Mouse (Mus musculus) testis, adult 2 months (tissue): Measurements from ENCODE around the gene Sorbs2. TPM values are rescaled to one million over a fixed set of nuclear protein-coding genes. Genes with fewer than 3 reads are reported as not detected.

Experiments used
- H3K27ac ChIP-seq: fragments of 200-500 bp; 2 replicates; pipeline ENCODE4 v1.5.1; 2012; ENCODE audit warnings: low read depth, low read length; ENCODE audit not compliant: control insufficient read depth, insufficient read depth
- H3K27me3 ChIP-seq: fragments of 200-500 bp; 2 replicates; pipeline ENCODE4 v1.6.1; 2012; ENCODE audit warnings: mild to moderate bottlenecking, low read length, moderate library complexity; ENCODE audit not compliant: control insufficient read depth, insufficient read depth
- H3K36me3 ChIP-seq: fragments of 200-500 bp; 2 replicates; pipeline ENCODE4 v1.6.1; 2012; ENCODE audit warnings: mild to moderate bottlenecking, low read length; ENCODE audit not compliant: control insufficient read depth, insufficient read depth
- H3K4me1 ChIP-seq: fragments of 200-500 bp; 2 replicates; pipeline ENCODE4 v1.6.1; 2012; ENCODE audit warnings: low read length; ENCODE audit not compliant: control insufficient read depth, insufficient read depth
- H3K4me3 ChIP-seq: fragments of 200-500 bp; 2 replicates; pipeline ENCODE4 v1.5.1; 2012; ENCODE audit warnings: low read depth, mild to moderate bottlenecking, low read length, moderate library complexity, mixed read lengths; ENCODE audit not compliant: control insufficient read depth
- CTCF ChIP-seq: fragments of 200-500 bp; IDR thresholded peaks from 2 replicates; pipeline ENCODE4 v1.5.1; 2012; ENCODE audit warnings: low read depth, mild to moderate bottlenecking, inconsistent platforms, low read length, moderate library complexity; ENCODE audit not compliant: control insufficient read depth, insufficient read depth, insufficient replicate concordance
- POLR2A ChIP-seq: fragments of 200-500 bp; IDR thresholded peaks from 2 replicates; pipeline ENCODE4 v1.6.1; 2012; ENCODE audit warnings: low read depth, mild to moderate bottlenecking, inconsistent platforms, low read length, moderate library complexity; ENCODE audit not compliant: control insufficient read depth
- polyA plus RNA-seq: library from polyadenylated mRNA; depleted of rRNA; stranded (reverse); fragments of >200 nt; gene quantifications from 2 replicates; pipeline ENCODE4 v1.2.3, GENCODE M21; 2012

Sorbs2 gene
- polyA plus RNA-seq, 1 experiment: 5.8 TPM

GRCm38 (mm10) chr8:45593711-45594110 is 86.1 kb downstream of the Sorbs2 start:
- H3K36me3 ChIP-seq: no peaks in the 10 kb centered on the region
- H3K4me1 ChIP-seq: no peaks in the 10 kb centered on the region
- H3K27ac ChIP-seq: no peak overlapping the region
- no peaks in the 10 kb centered on the region for H3K27me3 ChIP-seq
- no peak overlapping the region for H3K4me3 ChIP-seq
- TF ChIP-seq POLR2A (no peak), CTCF (no peak)

GRCm38 (mm10) chr8:45595983-45596382 is 88.4 kb downstream of the Sorbs2 start:
- H3K4me1 ChIP-seq: no peaks in the 10 kb centered on the region
- H3K27me3 ChIP-seq: no peaks in the 10 kb centered on the region
- H3K27ac ChIP-seq: no peak overlapping the region
- no peaks in the 10 kb centered on the region for H3K36me3 ChIP-seq
- TF ChIP-seq POLR2A (no peak), CTCF (no peak)
- H3K4me3 ChIP-seq: peak overlapping the region; percentile 69

GRCm38 (mm10) chr8:45596591-45596990 is 89.0 kb downstream of the Sorbs2 start:
- TF ChIP-seq CTCF (no peak), POLR2A (no peak)
- H3K4me1 ChIP-seq: no peaks in the 10 kb centered on the region
- no peak overlapping the region for H3K27ac ChIP-seq
- no peaks in the 10 kb centered on the region for H3K27me3 ChIP-seq
- no peaks in the 10 kb centered on the region for H3K36me3 ChIP-seq
- H3K4me3 ChIP-seq: no peak overlapping the region

- TF ChIP-seq POLR2A (no peak), CTCF (no peak)
- Histone ChIP-seq H3K27me3 (no peaks in the 10 kb centered on the region), H3K27ac (no peak overlapping the region), H3K4me3 (no peak overlapping the region), H3K36me3 (no peaks in the 10 kb centered on the region), H3K4me1 (no peaks in the 10 kb centered on the region)
Measured at GRCm38 (mm10) chr8:45597631-45598420, 90.2 kb downstream of the Sorbs2 start.

GRCm38 (mm10) chr8:45598883-45599282 is 91.3 kb downstream of the Sorbs2 start:
- Histone ChIP-seq H3K4me3 (no peak overlapping the region), H3K4me1 (no peaks in the 10 kb centered on the region), H3K27ac (no peak overlapping the region), H3K27me3 (no peaks in the 10 kb centered on the region), H3K36me3 (no peaks in the 10 kb centered on the region)
- TF ChIP-seq CTCF (no peak), POLR2A (no peak)

- H3K27me3 ChIP-seq: no peaks in the 10 kb centered on the region
- no peak overlapping the region for H3K27ac ChIP-seq
- TF ChIP-seq CTCF (no peak), POLR2A (no peak)
- H3K36me3 ChIP-seq: no peaks in the 10 kb centered on the region
- H3K4me3 ChIP-seq: no peak overlapping the region
- no peaks in the 10 kb centered on the region for H3K4me1 ChIP-seq
Measured at GRCm38 (mm10) chr8:45602019-45602418, 94.4 kb downstream of the Sorbs2 start.

GRCm38 (mm10) chr8:45605419-45605818 is 97.8 kb downstream of the Sorbs2 start:
- Histone ChIP-seq H3K27me3 (no peaks in the 10 kb centered on the region), H3K4me3 (no peak overlapping the region), H3K27ac (no peak overlapping the region), H3K36me3 (no peaks in the 10 kb centered on the region), H3K4me1 (no peaks in the 10 kb centered on the region)
- TF ChIP-seq POLR2A (no peak), CTCF (no peak)
